Mouse (Mus musculus): ENCODE results near the gene Smad6. TPM values are rescaled to one million over a fixed set of nuclear protein-coding genes. Genes with fewer than 3 reads are reported as not detected.

Smad6 gene
- total RNA-seq, 2 experiments from 2014 or later: 2.2 to 5.7 TPM

DNA sequence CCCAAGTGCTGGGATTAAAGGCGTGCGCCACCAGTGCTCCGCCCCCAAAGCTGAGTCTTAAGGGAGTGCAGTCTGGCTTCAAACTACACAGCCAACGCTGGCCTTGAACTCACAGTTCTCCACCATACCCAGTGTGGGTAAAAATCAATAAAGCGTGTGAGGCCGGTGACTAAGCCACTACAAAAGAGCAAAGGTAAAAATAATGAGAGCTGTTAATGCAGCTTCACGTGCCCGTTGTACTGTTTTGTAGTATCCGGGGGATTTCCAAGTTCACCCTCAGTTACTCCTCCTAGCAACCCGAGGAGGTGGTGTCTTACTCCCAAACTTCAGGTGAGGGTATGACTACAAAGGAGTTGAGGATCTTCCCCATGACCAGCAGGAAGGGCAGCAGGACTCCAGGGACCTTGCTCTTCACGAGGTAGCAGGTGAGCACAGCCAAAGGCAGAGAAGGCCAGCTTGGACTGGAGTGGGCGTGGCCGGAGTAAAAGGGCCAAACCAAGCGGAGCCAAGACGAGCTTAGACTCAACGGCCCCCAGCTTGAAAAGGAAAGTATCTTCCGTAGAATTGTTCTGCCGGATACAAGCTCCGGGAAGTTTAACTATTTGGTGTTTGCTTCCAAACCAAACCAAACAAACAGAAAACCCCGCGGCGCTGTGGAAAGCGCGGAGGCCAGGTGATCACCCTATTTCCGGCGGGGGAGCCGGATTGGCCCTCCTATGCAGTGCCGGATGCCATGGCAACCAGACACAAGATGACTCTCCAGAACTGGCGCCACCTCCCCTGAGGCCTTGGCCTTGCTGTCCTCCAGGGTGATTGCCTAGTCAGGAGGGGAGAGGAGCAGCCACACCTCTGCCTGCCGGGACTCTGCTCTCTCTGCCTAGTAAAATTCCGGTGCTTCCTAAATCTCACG lies 27.9 kb upstream of the Smad6 start:
- peak; percentile 69 for DNase-seq
- Histone ChIP-seq H3K27ac (peak overlapping the region; percentile 6), H3K4me3 (peak overlapping the region; percentile 76)
- no peak for TF ChIP-seq CTCF (IDR thresholded peaks at IDR 0.05)
- intact Hi-C loops (cut with DNase I): no loop called here

DNA sequence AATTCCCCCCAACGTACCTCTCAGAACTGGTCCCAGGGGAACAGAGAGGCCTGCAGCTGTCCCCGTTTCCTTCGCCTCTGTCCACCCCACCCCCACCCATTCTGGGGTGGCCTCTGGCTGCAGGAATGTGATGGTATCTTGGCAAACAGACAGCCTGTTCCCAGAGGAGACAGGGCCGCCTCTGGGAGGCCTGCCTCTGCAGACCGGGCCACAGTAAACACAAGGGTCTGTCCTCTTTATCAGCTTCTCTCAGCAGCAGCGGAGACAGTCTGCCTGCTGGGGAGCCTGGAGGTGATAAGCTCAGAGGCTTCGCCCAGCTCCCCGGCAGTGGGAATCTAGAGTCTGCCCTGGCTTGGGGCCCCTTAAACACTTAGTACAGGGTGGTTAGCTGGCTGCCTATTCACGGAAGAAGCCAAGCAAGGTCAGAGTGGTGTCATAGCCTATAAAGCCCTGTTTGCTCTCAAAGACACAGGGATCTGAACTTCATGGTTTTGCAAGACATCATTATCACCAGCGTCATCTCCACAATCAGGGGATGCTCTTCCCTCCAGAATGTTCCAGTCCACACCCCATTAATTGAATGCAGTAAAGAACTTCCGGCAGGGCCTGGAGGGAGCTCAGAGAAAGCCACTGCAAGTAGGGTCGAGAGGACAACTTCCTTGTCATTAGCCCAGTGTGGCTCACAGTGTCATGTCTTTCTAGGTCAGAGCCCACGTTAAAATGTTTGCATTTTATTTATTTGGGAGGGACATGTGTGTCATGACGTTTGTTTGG lies 23.4 kb upstream of the Smad6 start:
- intact Hi-C loops (cut with DNase I): no loop called here
- no peak for TF ChIP-seq CTCF (IDR thresholded peaks at IDR 0.05)
- DNase-seq: peak; percentile 60
- H3K4me3 ChIP-seq: no peak overlapping the region
- no peak overlapping the region; the same call in none of the 2 replicates for H3K27ac ChIP-seq

DNA sequence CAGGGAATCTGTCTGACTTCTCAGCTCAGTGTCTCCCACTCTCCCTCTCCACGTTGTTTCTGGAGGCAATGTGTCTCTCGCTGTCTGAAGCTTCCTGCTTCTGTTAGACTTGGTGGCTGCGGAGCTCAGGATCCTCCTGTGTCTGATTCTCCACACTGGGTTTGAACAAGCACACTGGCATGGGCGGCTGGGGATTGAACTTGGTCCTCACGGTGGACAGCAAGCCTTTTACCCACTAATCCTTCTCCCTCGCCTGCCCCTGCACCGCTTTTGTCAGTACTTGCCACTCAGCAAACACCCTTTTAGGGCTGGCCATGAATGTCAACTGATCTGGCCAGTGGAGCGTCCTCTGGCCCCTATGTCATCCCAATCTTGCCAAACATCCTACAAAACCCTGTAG lies 22.5 kb upstream of the Smad6 start:
- Histone ChIP-seq H3K4me3 (no peak overlapping the region), H3K27ac (no peak overlapping the region)
- intact Hi-C loops (cut with DNase I): no loop called here
- DNase-seq: no peak
- no peak for TF ChIP-seq CTCF (IDR thresholded peaks at IDR 0.05)

GRCm38 (mm10) chr9:64042911-64043310 lies 21.1 kb upstream of the Smad6 start:
- intact Hi-C loops (cut with DNase I): no loop called here
- no peak overlapping the region for H3K27ac ChIP-seq
- no peak for DNase-seq
- H3K4me3 ChIP-seq: no peak overlapping the region
- no peak for TF ChIP-seq CTCF (IDR thresholded peaks at IDR 0.05)

DNA sequence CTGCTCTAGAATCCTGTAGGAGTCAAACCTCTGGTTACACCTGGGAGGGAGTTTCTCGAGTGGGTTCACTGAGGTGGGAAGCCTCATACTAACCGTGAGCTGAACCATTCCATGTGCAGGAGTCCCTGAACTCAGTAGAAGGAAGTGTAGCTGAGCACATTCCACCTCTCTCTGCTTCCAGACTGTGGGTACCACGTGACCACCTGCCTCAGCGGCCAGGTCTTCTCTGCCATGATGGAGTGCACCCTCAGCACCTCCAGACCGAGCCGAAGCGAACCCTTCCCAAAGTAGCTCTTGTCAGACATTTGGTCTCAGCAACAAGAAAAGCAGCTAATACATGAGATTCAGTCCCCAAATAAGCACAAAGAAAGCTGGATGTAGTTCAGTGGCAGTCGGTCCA lies 20.4 kb upstream of the Smad6 start:
- no peak for TF ChIP-seq CTCF (IDR thresholded peaks at IDR 0.05)
- DNase-seq: no peak
- no peak overlapping the region for H3K4me3 ChIP-seq
- intact Hi-C loops (cut with DNase I): no loop called here
- no peak overlapping the region for H3K27ac ChIP-seq

DNA sequence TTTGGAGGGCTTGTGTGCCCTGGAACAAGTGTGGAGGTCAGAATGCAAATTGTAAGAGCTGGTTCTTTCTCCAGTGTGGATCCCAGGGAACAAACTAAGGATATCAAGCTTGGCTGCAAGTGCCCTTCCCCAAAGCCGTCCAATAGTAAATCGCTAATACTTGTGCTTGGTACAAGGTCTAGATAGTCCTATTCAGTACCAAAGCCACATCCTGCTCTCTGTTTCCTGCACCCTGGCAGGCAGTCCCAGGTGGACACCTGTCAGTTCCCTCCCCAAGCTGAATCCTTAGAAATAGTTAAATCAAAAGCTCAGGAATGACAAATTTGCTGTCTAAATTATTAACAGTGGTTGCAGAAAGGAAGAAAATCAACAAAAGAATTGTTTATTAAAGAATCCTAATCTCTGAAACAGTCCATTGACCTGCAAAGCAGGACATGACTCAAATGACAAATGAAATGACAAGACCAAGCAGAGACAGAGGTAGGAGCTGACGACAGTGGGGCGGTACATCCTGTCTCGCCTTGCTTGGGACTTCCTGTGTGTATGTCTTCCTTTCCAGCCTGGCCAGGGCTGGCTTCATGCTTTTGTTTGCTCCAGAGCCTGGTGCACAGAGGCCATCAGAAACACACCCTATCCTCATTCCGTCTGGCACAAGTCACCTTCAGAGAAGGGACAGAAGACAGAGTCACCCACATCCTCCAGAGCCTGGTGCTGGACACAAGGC lies 8.2 kb upstream of the Smad6 start:
- Histone ChIP-seq H3K4me3 (no peak overlapping the region), H3K27ac (no peak overlapping the region)
- intact Hi-C loops (cut with DNase I): loop anchor here (5.0 kb wide), 1 partner anchor 113 kb away; no protein-coding TSS in a partner anchor
- no peak for DNase-seq
- no peak for TF ChIP-seq CTCF (IDR thresholded peaks at IDR 0.05)

DNA sequence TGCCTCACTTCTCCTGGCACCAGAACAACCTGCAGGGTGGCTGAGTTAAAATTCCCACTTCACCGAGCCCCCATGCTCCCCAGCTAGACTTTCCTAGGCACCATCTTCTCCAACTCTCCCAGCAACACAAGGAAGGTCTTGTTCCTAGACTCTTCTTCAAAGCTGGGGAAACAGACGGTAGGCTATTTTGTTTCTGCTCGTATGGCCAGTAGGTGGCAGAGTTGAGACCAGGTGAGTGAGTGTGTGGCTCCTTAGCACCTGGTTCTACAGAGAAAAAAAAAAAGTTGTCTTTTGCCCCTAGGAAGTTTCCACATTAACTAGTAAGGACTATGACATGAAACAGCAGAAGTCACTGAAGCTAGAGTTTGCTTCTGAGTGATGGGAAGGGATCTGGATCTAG lies 3.7 kb upstream of the Smad6 start:
- intact Hi-C loops (cut with DNase I): loop anchor here (5.0 kb wide), 1 partner anchor 108 kb away; no protein-coding TSS in a partner anchor
- Histone ChIP-seq H3K27ac (no peak overlapping the region), H3K4me3 (no peak overlapping the region)
- peak; percentile 75 for TF ChIP-seq CTCF (IDR thresholded peaks at IDR 0.05)
- DNase-seq: peak; percentile 56

GRCm38 (mm10) chr9:64024976-64025375 lies 3.1 kb upstream of the Smad6 start:
- peak; percentile 36 for DNase-seq
- H3K27ac ChIP-seq: no peak overlapping the region
- no peak overlapping the region for H3K4me3 ChIP-seq
- intact Hi-C loops (cut with DNase I): loop anchor here (5.0 kb wide), 1 partner anchor 108 kb away; no protein-coding TSS in a partner anchor
- TF ChIP-seq CTCF (IDR thresholded peaks at IDR 0.05): peak; percentile 36

GRCm38 (mm10) chr9:64022562-64023366 lies 905 bp upstream of the Smad6 start:
- peak; percentile 99 for DNase-seq
- H3K27ac ChIP-seq: peak overlapping the region; percentile 93
- peak; percentile 22; the same call in 1 of the 2 replicates for TF ChIP-seq CTCF (IDR thresholded peaks at IDR 0.05)
- intact Hi-C loops (cut with DNase I): loop anchor here (1.0 to 2.0 kb wide), 2 partner anchors 54 to 65 kb away; no protein-coding TSS in a partner anchor
- H3K4me3 ChIP-seq: peak overlapping the region; percentile 91

DNA sequence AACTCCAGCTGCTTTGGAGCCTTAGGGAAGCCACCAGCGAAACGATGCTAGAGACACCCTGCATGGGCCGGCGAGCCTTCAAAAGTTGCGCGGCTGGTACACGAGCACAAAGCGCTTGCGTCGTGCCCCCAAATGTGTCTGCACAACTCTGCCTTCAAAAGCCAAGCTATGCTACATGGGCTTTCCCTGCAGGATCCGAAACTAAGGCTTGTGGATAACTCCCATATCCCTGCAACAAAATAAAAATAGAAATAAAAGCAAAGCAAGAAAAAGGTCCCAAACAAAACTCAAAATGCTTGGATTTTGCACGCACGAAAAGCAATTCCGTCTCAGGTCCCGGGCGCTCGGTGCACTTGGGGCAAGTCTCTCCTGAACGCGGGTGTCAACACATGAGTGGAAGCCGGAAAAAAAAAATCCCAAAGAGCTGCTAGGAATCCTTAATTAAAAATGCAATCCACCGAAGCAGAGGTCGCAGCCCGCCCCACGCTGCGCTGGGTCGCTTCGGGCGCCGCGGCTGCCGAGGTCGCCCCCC lies 474 bp downstream of the Smad6 start:
- Histone ChIP-seq H3K4me3 (peak overlapping the region; percentile 91), H3K27ac (peak overlapping the region; percentile 93)
- intact Hi-C loops (cut with DNase I): no loop called here
- TF ChIP-seq CTCF (IDR thresholded peaks at IDR 0.05): no peak
- DNase-seq: no peak

- peak overlapping the region; percentile 91 for H3K4me3 ChIP-seq
- TF ChIP-seq CTCF (IDR thresholded peaks at IDR 0.05): no peak
- intact Hi-C loops (cut with DNase I): no loop called here
- peak overlapping the region; percentile 93 for H3K27ac ChIP-seq
- peak; percentile 57 for DNase-seq
Measured at GRCm38 (mm10) chr9:64020606-64021318, 1.1 kb downstream of the Smad6 start.
